Mouse (Mus musculus) kidney, embryonic 16.5 days (tissue): ENCODE results near the gene Sox6. TPM values are rescaled to one million over a fixed set of nuclear protein-coding genes. Genes with fewer than 3 reads are reported as not detected.
A peak's percentile ranks its signal among the peaks of the same experiment; 100 is the strongest.

Experiments used
- ATAC-seq: fragments of 200-750 bp; cut with Nextera tagmentation; 2 replicates; pipeline ENCODE4 v1.8.0; 2017; ENCODE audit warnings: moderate TSS enrichment; ENCODE audit not compliant: low FRiP score, low TSS enrichment
- H3K27ac ChIP-seq: fragments of 300-500 bp; sonication (generic); 2 replicates; pipeline ENCODE4 v1.5.1; 2014; ENCODE audit warnings: low read length
- H3K27me3 ChIP-seq: fragments of 300-500 bp; sonication (generic); 2 replicates; pipeline ENCODE4 v1.6.1; 2014; ENCODE audit warnings: low read length, control low read depth, mixed read lengths; ENCODE audit not compliant: insufficient read depth
- H3K36me3 ChIP-seq: fragments of 300-500 bp; sonication (generic); 2 replicates; pipeline ENCODE4 v1.6.1; 2014; ENCODE audit warnings: low read length, control low read depth, mixed read lengths; ENCODE audit not compliant: insufficient read depth
- H3K4me1 ChIP-seq: fragments of 300-500 bp; sonication (generic); 2 replicates; pipeline ENCODE4 v1.6.1; 2014; ENCODE audit warnings: low read length, control low read depth, mixed read lengths; ENCODE audit not compliant: insufficient read depth
- H3K4me2 ChIP-seq: fragments of 300-500 bp; sonication (generic); replicated peaks from 2 replicates; pipeline ENCODE4 v1.6.1; 2014; ENCODE audit warnings: low read depth, low read length
- H3K4me3 ChIP-seq: fragments of 300-500 bp; sonication (generic); 2 replicates; pipeline ENCODE4 v1.5.1; 2014; ENCODE audit warnings: mild to moderate bottlenecking, low read length
- H3K9ac ChIP-seq: fragments of 300-500 bp; sonication (generic); replicated peaks from 2 replicates; pipeline ENCODE4 v1.6.1; 2014; ENCODE audit warnings: low read length
- H3K9me3 ChIP-seq: fragments of 300-500 bp; sonication (generic); 2 replicates; pipeline ENCODE4 v1.6.1; 2016; ENCODE audit warnings: low read length, control low read depth
- whole genome bisulfite sequencing: fragments of 180-500 bp; shearing (Covaris S2); extraction: QIAGEN DNeasy Blood & Tissue Kit; methylation state at CpG from one replicate; pipeline ENCODE4 v1.1.7; 2014; 5-methylcytosine and 5-hydroxymethylcytosine counted together
- polyA plus RNA-seq: library from polyadenylated mRNA; unstranded; fragments of >200 nt; fragmentation: Nextera tagmentation; extraction: Ambion mirVana; gene quantifications from 2 replicates; pipeline ENCODE4 v1.2.1, GENCODE M21; 2015

Gene Sox6
- polyA plus RNA-seq, 1 experiment from 2014 or later: 18.9 TPM

GRCm38 (mm10) chr7:115537636-115538035 is 501.0 kb downstream of the Sox6 start:
- Histone ChIP-seq H3K27ac (no peak overlapping the region), H3K4me2 (no peak overlapping the region), H3K9ac (no peak overlapping the region), H3K9me3 (no peaks in the 10 kb centered on the region), H3K27me3 (no peaks in the 10 kb centered on the region), H3K4me3 (no peak overlapping the region), H3K36me3 (no peaks in the 10 kb centered on the region), H3K4me1 (no peaks in the 10 kb centered on the region)
- 89% methylated on average over 3 of the region's 3 CpGs for WGBS
- no peak for ATAC-seq

GRCm38 (mm10) chr7:115536521-115536920 is 502.1 kb downstream of the Sox6 start:
- ATAC-seq: no peak
- H3K27me3 ChIP-seq: no peaks in the 10 kb centered on the region
- no peak overlapping the region for H3K4me2 ChIP-seq
- no peak overlapping the region for H3K4me3 ChIP-seq
- H3K9me3 ChIP-seq: no peaks in the 10 kb centered on the region
- H3K36me3 ChIP-seq: no peaks in the 10 kb centered on the region
- no peak overlapping the region for H3K9ac ChIP-seq
- H3K4me1 ChIP-seq: no peaks in the 10 kb centered on the region
- WGBS: 74% methylated on average over 3 of the region's 3 CpGs
- H3K27ac ChIP-seq: no peak overlapping the region

- 66% methylated on average over 1 of the region's 1 CpGs for WGBS
- no peaks in the 10 kb centered on the region for H3K4me1 ChIP-seq
- H3K4me3 ChIP-seq: no peak overlapping the region
- no peak overlapping the region for H3K4me2 ChIP-seq
- no peaks in the 10 kb centered on the region for H3K36me3 ChIP-seq
- no peaks in the 10 kb centered on the region for H3K9me3 ChIP-seq
- no peak overlapping the region for H3K27ac ChIP-seq
- no peak for ATAC-seq
- H3K27me3 ChIP-seq: no peaks in the 10 kb centered on the region
- no peak overlapping the region for H3K9ac ChIP-seq
These were observed 506.7 kb downstream of the Sox6 start for GRCm38 (mm10) chr7:115531875-115532274.

- no peak for ATAC-seq
- WGBS: 62% methylated on average over 2 of the region's 2 CpGs
- H3K4me3 ChIP-seq: no peak overlapping the region
These were observed 507.4 kb downstream of the Sox6 start for GRCm38 (mm10) chr7:115531217-115531616.

GRCm38 (mm10) chr7:115517701-115518100 is 520.9 kb downstream of the Sox6 start:
- Histone ChIP-seq H3K27me3 (no peaks in the 10 kb centered on the region), H3K9ac (no peak overlapping the region), H3K4me3 (no peak overlapping the region), H3K4me2 (no peak overlapping the region), H3K36me3 (no peaks in the 10 kb centered on the region), H3K27ac (no peak overlapping the region), H3K4me1 (no peaks in the 10 kb centered on the region), H3K9me3 (no peaks in the 10 kb centered on the region)
- ATAC-seq: no peak
- WGBS: 94% methylated on average over 1 of the region's 1 CpGs

More at GRCm38 (mm10) chr7:115531217-115531616, 507.4 kb downstream of the Sox6 start:
- Histone ChIP-seq H3K9ac (no peak overlapping the region), H3K4me2 (no peak overlapping the region), H3K27ac (no peak overlapping the region), H3K27me3 (no peaks in the 10 kb centered on the region), H3K36me3 (no peaks in the 10 kb centered on the region), H3K4me1 (no peaks in the 10 kb centered on the region), H3K9me3 (no peaks in the 10 kb centered on the region)

- 94% methylated on average over 8 of the region's 8 CpGs for WGBS
- no peak for ATAC-seq
- H3K9ac ChIP-seq: no peak overlapping the region
- no peaks in the 10 kb centered on the region for H3K9me3 ChIP-seq
- no peak overlapping the region for H3K4me3 ChIP-seq
- H3K4me1 ChIP-seq: peaks cover 8% of the 10 kb centered on the region; the same call in 1 of the 2 replicates
- no peak overlapping the region for H3K4me2 ChIP-seq
- H3K36me3 ChIP-seq: no peaks in the 10 kb centered on the region
- H3K27ac ChIP-seq: no peak overlapping the region
- H3K27me3 ChIP-seq: no peaks in the 10 kb centered on the region
These were observed 524.9 kb downstream of the Sox6 start for GRCm38 (mm10) chr7:115513681-115514080.

GRCm38 (mm10) chr7:115511777-115512176 is 526.8 kb downstream of the Sox6 start:
- Histone ChIP-seq H3K9me3 (no peaks in the 10 kb centered on the region), H3K4me1 (peaks cover 8% of the 10 kb centered on the region; the same call in 1 of the 2 replicates), H3K36me3 (no peaks in the 10 kb centered on the region), H3K4me3 (no peak overlapping the region), H3K4me2 (no peak overlapping the region), H3K27ac (no peak overlapping the region), H3K27me3 (no peaks in the 10 kb centered on the region), H3K9ac (no peak overlapping the region)
- peak; percentile 64 for ATAC-seq
- WGBS: 8% methylated on average over 10 of the region's 10 CpGs

GRCm38 (mm10) chr7:115511091-115511490 is 527.5 kb downstream of the Sox6 start:
- no peaks in the 10 kb centered on the region for H3K36me3 ChIP-seq
- WGBS: 66% methylated on average over 5 of the region's 5 CpGs
- H3K4me1 ChIP-seq: peaks cover 8% of the 10 kb centered on the region; the same call in 1 of the 2 replicates
- H3K4me2 ChIP-seq: no peak overlapping the region
- no peak overlapping the region for H3K27ac ChIP-seq
- H3K4me3 ChIP-seq: no peak overlapping the region
- H3K9ac ChIP-seq: no peak overlapping the region
- ATAC-seq: no peak
- no peaks in the 10 kb centered on the region for H3K9me3 ChIP-seq
- H3K27me3 ChIP-seq: no peaks in the 10 kb centered on the region

- Histone ChIP-seq H3K27me3 (no peaks in the 10 kb centered on the region), H3K4me1 (peaks cover 8% of the 10 kb centered on the region; the same call in 1 of the 2 replicates), H3K4me3 (no peak overlapping the region), H3K9ac (no peak overlapping the region), H3K36me3 (no peaks in the 10 kb centered on the region), H3K27ac (0 out of 2 replicates have a peak overlapping the region, but pooled peaks have one; percentile 30), H3K4me2 (no peak overlapping the region), H3K9me3 (no peaks in the 10 kb centered on the region)
- 40% methylated on average over 5 of the region's 5 CpGs for WGBS
- peak; percentile 91 for ATAC-seq
These were observed 528.6 kb downstream of the Sox6 start for GRCm38 (mm10) chr7:115510045-115510444.

GRCm38 (mm10) chr7:115506385-115506784 is 532.2 kb downstream of the Sox6 start:
- no peak for ATAC-seq
- 53% methylated on average over 6 of the region's 6 CpGs for WGBS
- Histone ChIP-seq H3K36me3 (no peaks in the 10 kb centered on the region), H3K4me1 (peaks cover 12% of the 10 kb centered on the region), H3K4me2 (no peak overlapping the region), H3K9me3 (no peaks in the 10 kb centered on the region), H3K4me3 (no peak overlapping the region), H3K9ac (no peak overlapping the region), H3K27ac (no peak overlapping the region), H3K27me3 (no peaks in the 10 kb centered on the region)
